Mouse (Mus musculus) kidney, postnatal 0 days (tissue): ENCODE results near the gene Glrx5. TPM values are rescaled to one million over a fixed set of nuclear protein-coding genes. Genes with fewer than 3 reads are reported as not detected.

Experiments
- ATAC-seq: fragments of 200-750 bp; cut with Nextera tagmentation; replicated peaks from 2 replicates; pipeline ENCODE4 v1.8.0; 2017; ENCODE audit warnings: low read depth, moderate number of reproducible peaks, moderate TSS enrichment, moderate library complexity; ENCODE audit not compliant: low FRiP score
- DNase-seq: peaks from one replicate; pipeline ENCODE4 v3.0.0-alpha.2; 2016; ENCODE audit warnings: low spot score
- H3K27ac ChIP-seq: fragments of 300-500 bp; sonication (generic); 2 replicates; pipeline ENCODE4 v1.5.1; 2014; ENCODE audit warnings: mild to moderate bottlenecking
- H3K27me3 ChIP-seq: fragments of 300-500 bp; sonication (generic); 2 replicates; pipeline ENCODE4 v1.6.1; 2014; ENCODE audit warnings: low read length, mixed read lengths; ENCODE audit not compliant: insufficient read depth
- H3K36me3 ChIP-seq: fragments of 300-500 bp; sonication (generic); 2 replicates; pipeline ENCODE4 v1.6.1; 2014; ENCODE audit warnings: low read length, mixed read lengths; ENCODE audit not compliant: insufficient read depth
- H3K4me1 ChIP-seq: fragments of 300-500 bp; sonication (generic); replicated peaks from 2 replicates; pipeline ENCODE4 v1.6.1; 2014; ENCODE audit warnings: antibody characterized with exemption, low read length, mixed read lengths; ENCODE audit not compliant: insufficient read depth
- H3K4me2 ChIP-seq: fragments of 300-500 bp; sonication (generic); 2 replicates; pipeline ENCODE4 v1.6.1; 2014; ENCODE audit warnings: mild to moderate bottlenecking, low read length, moderate library complexity, mixed read lengths
- H3K4me3 ChIP-seq: fragments of 300-500 bp; sonication (generic); replicated peaks from 2 replicates; pipeline ENCODE4 v1.5.1; 2014; ENCODE audit warnings: low read depth, low read length
- H3K9ac ChIP-seq: fragments of 300-500 bp; sonication (generic); 2 replicates; pipeline ENCODE4 v1.6.1; 2014; ENCODE audit warnings: low read depth, low read length
- H3K9me3 ChIP-seq: fragments of 300-500 bp; sonication (generic); replicated peaks from 2 replicates; pipeline ENCODE4 v1.6.1; 2016; ENCODE audit warnings: low read length, inconsistent platforms, mixed read lengths
- CTCF ChIP-seq: IDR thresholded peaks from 2 replicates; pipeline ENCODE4 v1.5.1; 2016; ENCODE audit warnings: antibody characterized with exemption, low read depth, mild to moderate bottlenecking, moderate library complexity
- WGBS: fragments of 180-500 bp; shearing (Covaris S2); extraction: QIAGEN DNeasy Blood & Tissue Kit; methylation state at CpG from one replicate; pipeline ENCODE4 v1.1.7; 2014; 5-methylcytosine and 5-hydroxymethylcytosine counted together
- polyA plus RNA-seq: library from polyadenylated mRNA; unstranded; fragments of >200 nt; fragmentation: Nextera tagmentation; extraction: Ambion mirVana; gene quantifications from 2 replicates; pipeline ENCODE4 v1.2.1, GENCODE M21; 2015

Glrx5 gene
- polyA plus RNA-seq, 1 experiment from 2014 or later = 225 TPM

GRCm38 (mm10) chr12:105009370-105010212 lies 22.9 kb upstream of the Glrx5 start, which contains the start of gene Syne3:
Gene Syne3, minus strand, starts transcription at chr12:105009809.
- ATAC-seq (peak; percentile 87), DNase-seq (peak; percentile 72)
- Histone ChIP-seq H3K27ac (peak within 1 kb of the TSS; percentile 62), H3K4me2 (peak within 1 kb of the TSS; percentile 90), H3K9me3 (no peaks in the 10 kb centered on the region), H3K4me3 (peak within 1 kb of the TSS; percentile 71), H3K9ac (peak within 1 kb of the TSS; percentile 66), H3K27me3 (no peaks in the 10 kb centered on the region), H3K4me1 (peaks cover 7% of the 10 kb centered on the region; the same call in 1 of the 2 replicates), H3K36me3 (no peaks in the 10 kb centered on the region)
- WGBS = under 1% methylated on average over 63 of the region's 66 CpGs
- no peak for TF ChIP-seq CTCF

- Histone ChIP-seq H3K27me3 (no peaks in the 10 kb centered on the region), H3K4me1 (peaks cover 7% of the 10 kb centered on the region; the same call in 1 of the 2 replicates), H3K27ac (no peak overlapping the region), H3K4me3 (peak overlapping the region; percentile 71), H3K9ac (peak overlapping the region; percentile 66), H3K36me3 (no peaks in the 10 kb centered on the region), H3K4me2 (peak overlapping the region; percentile 90), H3K9me3 (no peaks in the 10 kb centered on the region)
- DNase-seq (no peak), ATAC-seq (no peak)
- 21% methylated on average over 9 of the region's 9 CpGs for WGBS
- TF ChIP-seq CTCF = no peak
Measured at GRCm38 (mm10) chr12:105010213-105010790, 22.2 kb upstream of the Glrx5 start.

GRCm38 (mm10) chr12:105011589-105011988 lies 20.9 kb upstream of the Glrx5 start:
- Histone ChIP-seq H3K4me2 (no peak overlapping the region), H3K27ac (no peak overlapping the region), H3K4me3 (no peak overlapping the region), H3K9ac (no peak overlapping the region), H3K9me3 (no peaks in the 10 kb centered on the region), H3K4me1 (peaks cover 7% of the 10 kb centered on the region; the same call in 1 of the 2 replicates), H3K27me3 (no peaks in the 10 kb centered on the region), H3K36me3 (no peaks in the 10 kb centered on the region)
- DNase-seq (no peak), ATAC-seq (no peak)
- WGBS = 94% methylated on average over 1 of the region's 1 CpGs
- no peak for TF ChIP-seq CTCF

GRCm38 (mm10) chr12:105012314-105012713 lies 20.2 kb upstream of the Glrx5 start:
- Histone ChIP-seq H3K4me1 (peaks cover 7% of the 10 kb centered on the region; the same call in 1 of the 2 replicates), H3K9ac (no peak overlapping the region), H3K4me3 (no peak overlapping the region), H3K4me2 (no peak overlapping the region), H3K9me3 (no peaks in the 10 kb centered on the region), H3K27me3 (no peaks in the 10 kb centered on the region), H3K27ac (no peak overlapping the region), H3K36me3 (no peaks in the 10 kb centered on the region)
- WGBS = 90% methylated on average over 4 of the region's 4 CpGs
- no peak for DNase-seq
- no peak for ATAC-seq
- TF ChIP-seq CTCF = no peak

- Histone ChIP-seq H3K27me3 (no peaks in the 10 kb centered on the region), H3K4me2 (peak overlapping the region; percentile 33), H3K9me3 (no peaks in the 10 kb centered on the region), H3K36me3 (no peaks in the 10 kb centered on the region), H3K27ac (peak overlapping the region; percentile 54; the same call in 1 of the 2 replicates), H3K4me1 (peaks cover 7% of the 10 kb centered on the region; the same call in 1 of the 2 replicates), H3K9ac (0 out of 2 replicates have a peak overlapping the region, but pooled peaks have one; percentile 3), H3K4me3 (no peak overlapping the region)
- no peak for TF ChIP-seq CTCF
- 13% methylated on average over 17 of the region's 17 CpGs for WGBS
- ATAC-seq (no peak), DNase-seq (peak; percentile 85)
Measured at GRCm38 (mm10) chr12:105013065-105013464, 19.4 kb upstream of the Glrx5 start.

- WGBS = 43% methylated on average over 4 of the region's 4 CpGs
- no peak for ATAC-seq
- TF ChIP-seq CTCF = no peak
Measured at GRCm38 (mm10) chr12:105016199-105016598, 16.3 kb upstream of the Glrx5 start.

More at GRCm38 (mm10) chr12:105016199-105016598, 16.3 kb upstream of the Glrx5 start:
- Histone ChIP-seq H3K9ac (no peak overlapping the region), H3K27me3 (no peaks in the 10 kb centered on the region), H3K4me1 (0 out of 2 replicates have a peak, but pooled peaks cover 7% of the 10 kb centered on the region), H3K4me3 (no peak overlapping the region), H3K9me3 (no peaks in the 10 kb centered on the region), H3K4me2 (no peak overlapping the region), H3K27ac (peak overlapping the region; percentile 3; the same call in 1 of the 2 replicates), H3K36me3 (no peaks in the 10 kb centered on the region)
- DNase-seq = no peak
